ENCODE assay signal across 8 mouse cellular contexts in genomic region chr7:126975950-126976866, GRCm38 (mm10). TPM values are rescaled to one million over a fixed set of nuclear protein-coding genes. Genes with fewer than 3 reads are reported as not detected.
A peak's percentile ranks its signal among the peaks of the same experiment; 100 is the strongest.
DNase-seq lines count a peak whose midpoint lies in the region; ATAC-seq and TF ChIP-seq lines count a peak whose summit lies in the region.

Gene Cdiptos (minus strand): TSS chr7:126976098.

- no peak; the same call in 1 of the 2 replicates for TF ChIP-seq POLR2A in bone marrow macrophage, adult 2 months (IDR thresholded peaks at IDR 0.05; ENCODE audit: borderline replicate concordance, low read depth, low read length)
- 0 out of 2 replicates have a peak, but pooled peaks have one; percentile 12 for TF ChIP-seq POLR2A in embryonic fibroblast, embryonic 13.5 days (IDR thresholded peaks at IDR 0.05; ENCODE audit: low read depth, low read length)
- no peak for TF ChIP-seq POLR2A in liver, adult 2 months (IDR thresholded peaks at IDR 0.05; ENCODE audit: extremely low read depth, insufficient read depth, low read length)
- TF ChIP-seq POLR2A in myocyte (IDR thresholded peaks at IDR 0.05; ENCODE audit: insufficient read length, low read depth): peak; percentile 9

- peak within 1 kb of the TSS; percentile 98 for H3K9ac ChIP-seq in heart, embryonic 11.5 days (ENCODE audit: low read depth, low read length)
- peak within 1 kb of the TSS; percentile 98 for H3K9ac ChIP-seq in kidney, embryonic 16.5 days (replicated peaks; ENCODE audit: low read length)
- H3K9ac ChIP-seq in liver, adult 2 months (ENCODE audit: low read depth, low read length): peak within 1 kb of the TSS; percentile 93

- under 1% methylated on average over 54 of the region's 55 CpGs for WGBS in heart, embryonic 11.5 days (ENCODE audit: insufficient replicate concordance)
- under 1% methylated on average over 54 of the region's 55 CpGs for WGBS in kidney, embryonic 16.5 days
- under 1% methylated on average over 55 of the region's 55 CpGs for whole genome bisulfite sequencing in liver, adult 2 months

- H3K27ac ChIP-seq in bone marrow macrophage, adult 2 months (ENCODE audit: insufficient read depth, low read depth, low read length): peak within 1 kb of the TSS; percentile 97
- H3K27ac ChIP-seq in embryonic fibroblast, embryonic 13.5 days (ENCODE audit: insufficient read depth, low read length): peak within 1 kb of the TSS; percentile 97
- peak within 1 kb of the TSS; percentile 94 for H3K27ac ChIP-seq in heart, embryonic 11.5 days (ENCODE audit: low read depth, low read length)
- H3K27ac ChIP-seq in kidney, embryonic 16.5 days (ENCODE audit: low read length): peak within 1 kb of the TSS; percentile 98
- H3K27ac ChIP-seq in liver, adult 2 months (replicated peaks; ENCODE audit: insufficient read depth, low read depth, low read length): peak within 1 kb of the TSS; percentile 92

- no peaks in the 10 kb centered on the region for H3K9me3 ChIP-seq in heart, embryonic 11.5 days (replicated peaks; ENCODE audit: control insufficient read depth, low read length)
- no peaks in the 10 kb centered on the region for H3K9me3 ChIP-seq in kidney, embryonic 16.5 days (ENCODE audit: low read length)

- peaks cover 10% of the 10 kb centered on the region for H3K4me1 ChIP-seq in bone marrow macrophage, adult 2 months (ENCODE audit: control insufficient read depth, insufficient read depth, low read length)
- H3K4me1 ChIP-seq in embryonic fibroblast, embryonic 13.5 days (ENCODE audit: control insufficient read depth, insufficient read depth, low read length): no peaks in the 10 kb centered on the region
- H3K4me1 ChIP-seq in heart, embryonic 11.5 days (ENCODE audit: control insufficient read depth, insufficient read depth, low read length): peaks cover 5% of the 10 kb centered on the region
- peaks cover 6% of the 10 kb centered on the region for H3K4me1 ChIP-seq in kidney, embryonic 16.5 days (ENCODE audit: insufficient read depth, low read length)
- peaks cover 4% of the 10 kb centered on the region for H3K4me1 ChIP-seq in liver, adult 2 months (ENCODE audit: control insufficient read depth, insufficient read depth, low read length)

- peak; percentile 93 for TF ChIP-seq CTCF in bone marrow macrophage, adult 2 months (IDR thresholded peaks at IDR 0.05; ENCODE audit: low read depth, low read length)
- TF ChIP-seq CTCF in embryonic fibroblast, embryonic 13.5 days (IDR thresholded peaks at IDR 0.05; ENCODE audit: borderline replicate concordance, insufficient read depth, low read length): peak; percentile 84
- TF ChIP-seq CTCF in liver, adult 2 months (IDR thresholded peaks at IDR 0.05; ENCODE audit: low read depth, low read length): peak; percentile 96

- H3K4me2 ChIP-seq in heart, embryonic 11.5 days: peak within 1 kb of the TSS; percentile 92
- H3K4me2 ChIP-seq in kidney, embryonic 16.5 days (replicated peaks; ENCODE audit: low read depth, low read length): peak within 1 kb of the TSS; percentile 82
- H3K4me2 ChIP-seq in myocyte (ENCODE audit: low read depth): peak within 1 kb of the TSS; percentile 77

- no peaks in the 10 kb centered on the region for H3K27me3 ChIP-seq in heart, embryonic 11.5 days (ENCODE audit: control insufficient read depth, insufficient read depth, low read length)
- no peaks in the 10 kb centered on the region for H3K27me3 ChIP-seq in kidney, embryonic 16.5 days (ENCODE audit: insufficient read depth, low read length)
- no peaks in the 10 kb centered on the region for H3K27me3 ChIP-seq in liver, adult 2 months (ENCODE audit: control insufficient read depth, insufficient read depth, low read length)
- H3K27me3 ChIP-seq in myocyte (ENCODE audit: control insufficient read depth, insufficient read depth, insufficient read length): peaks cover under 1% of the 10 kb centered on the region
- H3K27me3 ChIP-seq in splenic B cell, adult 2 months (ENCODE audit: control insufficient read depth, insufficient read depth, low read length, poor library complexity, severe bottlenecking): no peaks in the 10 kb centered on the region

- H3K36me3 ChIP-seq in heart, embryonic 11.5 days (ENCODE audit: control insufficient read depth, insufficient read depth, low read length): peaks cover 17% of the 10 kb centered on the region; the same call in 1 of the 2 replicates
- peaks cover 26% of the 10 kb centered on the region for H3K36me3 ChIP-seq in kidney, embryonic 16.5 days (ENCODE audit: insufficient read depth, low read length)
- peaks cover 2% of the 10 kb centered on the region; the same call in 1 of the 2 replicates for H3K36me3 ChIP-seq in liver, adult 2 months (ENCODE audit: control insufficient read depth, insufficient read depth, low read length)
- peaks cover 14% of the 10 kb centered on the region for H3K36me3 ChIP-seq in myocyte (ENCODE audit: control insufficient read depth, insufficient read depth)
- peaks cover 6% of the 10 kb centered on the region for H3K36me3 ChIP-seq in splenic B cell, adult 2 months (ENCODE audit: control insufficient read depth, insufficient read depth, low read length, poor library complexity, severe bottlenecking)

- peak; percentile 97 for DNase-seq in A20 (ENCODE audit: low read depth, low spot score)
- peak; percentile 87 for DNase-seq in liver, adult 2 months (ENCODE audit: extremely low read depth, low read depth, low spot score)
- peak; percentile 96 for DNase-seq in splenic B cell, adult 2 months (ENCODE audit: low read depth, low spot score)

- peak within 1 kb of the TSS; percentile 83 for H3ac ChIP-seq in myocyte (ENCODE audit: control insufficient read depth, insufficient read length)

- H3K4me3 ChIP-seq in bone marrow macrophage, adult 2 months (ENCODE audit: insufficient read depth, low read length): peak within 1 kb of the TSS; percentile 76
- peak within 1 kb of the TSS; percentile 98 for H3K4me3 ChIP-seq in embryonic fibroblast, embryonic 13.5 days (ENCODE audit: insufficient read depth, low read length)
- H3K4me3 ChIP-seq in heart, embryonic 11.5 days (ENCODE audit: low read depth, low read length): peak within 1 kb of the TSS; percentile 91
- peak within 1 kb of the TSS; percentile 99 for H3K4me3 ChIP-seq in kidney, embryonic 16.5 days (ENCODE audit: low read length)
- H3K4me3 ChIP-seq in liver, adult 2 months (ENCODE audit: insufficient read depth, low read depth, low read length): peak within 1 kb of the TSS; percentile 86
- peak within 1 kb of the TSS; percentile 95 for H3K4me3 ChIP-seq in myocyte

- ATAC-seq in heart, embryonic 11.5 days (replicated peaks; ENCODE audit: insufficient number of reproducible peaks, low FRiP score, low TSS enrichment): peak; percentile 91
- ATAC-seq in kidney, embryonic 16.5 days (ENCODE audit: low FRiP score, low TSS enrichment): peak; percentile 97

- peaks cover 7% of the 10 kb centered on the region; the same call in 1 of the 2 replicates for H3K79me2 ChIP-seq in liver, adult 2 months (ENCODE audit: control insufficient read depth, insufficient read depth, low read length)
- peaks cover 13% of the 10 kb centered on the region for H3K79me2 ChIP-seq in myocyte (ENCODE audit: control insufficient read depth, insufficient read depth)

TF ChIP-seq in myocyte, 11 proteins besides CTCF, POLR2A, EP300 and RAD21:
- TF ChIP-seq MYOD1 (IDR thresholded peaks at IDR 0.05; ENCODE audit: control insufficient read depth in 1 of 3, insufficient read length in 2 of 3, low read depth in 2 of 3) (peak in 1 of 3 experiments; percentile 29), MAX (IDR thresholded peaks at IDR 0.05; ENCODE audit: low read depth) (peak; percentile 52), E2F4 (IDR thresholded peaks at IDR 0.05; ENCODE audit: insufficient read depth) (no peak), MYOG (IDR thresholded peaks at IDR 0.05; ENCODE audit: control insufficient read depth in 1 of 3, insufficient read depth in 1 of 3, insufficient read length in 2 of 3, low read depth in 2 of 3) (peak in 2 of 3 experiments; percentile 14 to 59)

RNA-seq across cellular contexts. Expression of gene Cdiptos, which starts in this region (rescaled TPM):
- polyA plus RNA-seq in bone marrow macrophage, adult 2 months (2012; ENCODE audit: insufficient read depth, insufficient read length, missing spikeins): 7.3 and 7.4 TPM in 2 replicates
- 1.7 TPM in 1 of 2 replicates, not detected in the other for polyA plus RNA-seq in embryonic fibroblast, embryonic 13.5 days (2011; ENCODE audit: insufficient read length, low read depth, missing spikeins)
- 1.1 and 1.2 TPM in 2 replicates for polyA plus RNA-seq in heart, embryonic 11.5 days (2014; fragmentation: Nextera tagmentation; extraction: Ambion mirVana)
- 1.6 and 2.1 TPM in 2 replicates for polyA plus RNA-seq in kidney, embryonic 16.5 days (2015; fragmentation: Nextera tagmentation; extraction: Ambion mirVana)
- total RNA-seq in liver, adult 2 months (2014; rRNA removed): 0.09 TPM in 1 of 2 replicates, not detected in the other
- 0.20 and 0.23 TPM in 2 replicates for polyA plus RNA-seq in liver, adult 2 months (2012; rRNA removed)
- polyA plus RNA-seq in myocyte (2012; fragmentation: generic; extraction: Trizol): 0.18 TPM

Comparison
In these comparisons a context has a peak if more than half of its experiments do, and no peak if none do; other contexts are left out.
1. Peak in every context shown above with its lines: DNase-seq, ATAC-seq, H3K4me3 ChIP-seq and H3K27ac ChIP-seq.
2. Peak in DNase-seq, H3K4me3 ChIP-seq, H3K27ac ChIP-seq and H3K9ac ChIP-seq in liver, adult 2 months; RNA of the gene not detected or under 1 TPM.
3. POLR2A ChIP-seq: peak in embryonic fibroblast, embryonic 13.5 days (single experiment) and myocyte (single experiment); none in bone marrow macrophage, adult 2 months (single experiment) and liver, adult 2 months (single experiment).